Mouse (Mus musculus) heart, adult 2 months (tissue): ENCODE results near the gene Snrnp40.

ENCODE experiments used
- CTCF ChIP-seq: fragments of 200-600 bp; IDR thresholded peaks from 2 replicates; pipeline ENCODE4 v1.8.1; 2022; ENCODE audit warnings: antibody characterized with exemption, mild to moderate bottlenecking, moderate library complexity
- EP300 ChIP-seq: fragments of 200-500 bp; IDR thresholded peaks from 2 replicates; pipeline ENCODE4 v1.6.1; 2011; ENCODE audit warnings: low read depth, low read length, control low read depth; ENCODE audit not compliant: insufficient read depth
- POLR2A ChIP-seq: fragments of 200-500 bp; IDR thresholded peaks from 2 replicates; pipeline ENCODE4 v1.6.1; 2011; ENCODE audit warnings: mild to moderate bottlenecking, low read depth, low read length, control low read depth; ENCODE audit not compliant: insufficient read depth

GRCm38 (mm10) chr4:130341691-130342090 lies 18.2 kb upstream of the Snrnp40 start:
- TF ChIP-seq CTCF (peak; percentile 94), POLR2A (no peak), EP300 (no peak)
